Mouse (Mus musculus) brain, embryonic 14.5 days (tissue): Measurements from ENCODE around the gene Stt3b. TPM values are rescaled to one million over a fixed set of nuclear protein-coding genes. Genes with fewer than 3 reads are reported as not detected.

Source experiments
- DNase-seq: peaks from one replicate; pipeline ENCODE4 v3.0.0-alpha.2; 2011; ENCODE audit warnings: low read depth
- CTCF ChIP-seq: fragments of 200-500 bp; IDR thresholded peaks from 2 replicates; pipeline ENCODE4 v1.5.1; 2012; ENCODE audit warnings: inconsistent platforms, mild to moderate bottlenecking, moderate library complexity, borderline replicate concordance; ENCODE audit not compliant: insufficient read depth, insufficient read length; ENCODE audit errors: extremely low read depth
- POLR2A ChIP-seq: fragments of 200-500 bp; IDR thresholded peaks from 2 replicates; pipeline ENCODE4 v1.6.1; 2012; ENCODE audit warnings: mild to moderate bottlenecking, inconsistent platforms, borderline replicate concordance; ENCODE audit not compliant: poor library complexity, insufficient read depth, insufficient read length, severe bottlenecking; ENCODE audit errors: extremely low read depth
- polyA plus RNA-seq: library from polyadenylated mRNA; depleted of rRNA; stranded (reverse); fragments of >200 nt; gene quantifications from 2 replicates; pipeline ENCODE4 v1.2.3, GENCODE M21; 2012

Stt3b gene
- polyA plus RNA-seq, 1 experiment, result 74.2 TPM

DNA sequence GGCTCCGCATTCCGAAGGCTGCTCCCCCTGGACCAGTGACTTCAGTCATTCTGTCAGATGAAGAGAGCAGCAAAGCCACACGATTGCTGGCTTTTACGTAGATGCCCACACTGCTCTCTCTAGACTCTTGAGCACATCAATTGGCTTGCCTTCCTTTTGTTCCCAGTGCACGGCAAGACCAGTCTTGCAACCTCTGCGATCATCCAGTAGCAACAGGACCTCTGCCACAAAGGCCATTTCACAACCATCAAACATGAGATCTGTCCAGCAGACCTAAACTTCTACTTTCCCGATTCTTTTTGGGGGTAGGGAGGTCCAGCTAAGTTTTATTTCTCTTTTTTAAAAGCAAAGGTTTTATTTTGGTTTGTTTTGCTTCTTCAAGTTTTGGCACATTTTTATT is 22.1 kb upstream of the Stt3b start:
- DNase-seq, result no peak
- TF ChIP-seq POLR2A (no peak), CTCF (no peak)

DNA sequence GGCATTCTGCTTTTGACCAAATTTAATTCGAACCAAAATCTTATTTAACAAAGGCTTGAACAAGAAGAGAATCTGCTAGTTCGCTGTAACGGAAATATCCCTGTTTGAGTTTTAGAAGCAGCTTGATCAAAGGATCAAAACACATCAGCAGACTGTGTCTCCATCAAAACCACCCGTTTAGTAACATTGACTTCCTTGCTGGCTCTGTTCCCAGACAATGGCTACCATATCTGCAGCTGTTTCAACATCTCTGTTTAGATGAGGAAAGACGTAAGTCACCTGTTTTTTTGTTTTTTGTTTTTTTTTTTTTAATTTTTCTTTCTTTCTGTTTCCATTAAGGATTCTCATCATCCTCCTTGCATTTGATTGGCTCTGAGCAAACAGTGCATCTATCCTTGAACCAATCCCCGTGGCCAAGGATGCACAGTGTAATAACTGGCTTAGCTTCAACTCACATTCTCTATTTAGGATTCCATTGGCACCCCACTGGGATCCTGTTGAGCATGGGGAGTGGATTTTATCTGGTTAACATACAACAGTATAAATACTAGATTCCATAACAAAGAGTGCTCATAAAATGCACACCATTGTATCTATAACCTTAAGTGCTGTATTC is 20.7 kb upstream of the Stt3b start:
- TF ChIP-seq CTCF (no peak), POLR2A (no peak)
- DNase-seq, result peak; percentile 52

DNA sequence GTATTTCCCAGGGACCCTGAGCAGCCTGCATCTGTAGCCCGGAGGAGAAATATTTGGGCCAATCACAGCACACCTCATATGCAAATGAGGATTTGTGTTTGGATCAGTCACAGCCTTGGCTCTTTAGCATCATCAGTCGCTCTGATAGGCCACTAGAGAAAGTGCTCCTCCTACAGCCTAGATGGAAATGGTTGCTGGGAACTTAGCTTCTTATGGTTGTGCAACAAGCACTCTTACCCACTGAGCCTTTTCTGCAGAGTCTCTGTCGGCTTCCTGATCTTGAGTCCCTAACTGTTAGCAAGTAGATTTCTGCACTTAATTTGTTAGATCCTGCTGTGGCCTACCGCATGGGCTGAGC is 16.3 kb upstream of the Stt3b start:
- TF ChIP-seq CTCF, result no peak
- no peak for DNase-seq

DNA sequence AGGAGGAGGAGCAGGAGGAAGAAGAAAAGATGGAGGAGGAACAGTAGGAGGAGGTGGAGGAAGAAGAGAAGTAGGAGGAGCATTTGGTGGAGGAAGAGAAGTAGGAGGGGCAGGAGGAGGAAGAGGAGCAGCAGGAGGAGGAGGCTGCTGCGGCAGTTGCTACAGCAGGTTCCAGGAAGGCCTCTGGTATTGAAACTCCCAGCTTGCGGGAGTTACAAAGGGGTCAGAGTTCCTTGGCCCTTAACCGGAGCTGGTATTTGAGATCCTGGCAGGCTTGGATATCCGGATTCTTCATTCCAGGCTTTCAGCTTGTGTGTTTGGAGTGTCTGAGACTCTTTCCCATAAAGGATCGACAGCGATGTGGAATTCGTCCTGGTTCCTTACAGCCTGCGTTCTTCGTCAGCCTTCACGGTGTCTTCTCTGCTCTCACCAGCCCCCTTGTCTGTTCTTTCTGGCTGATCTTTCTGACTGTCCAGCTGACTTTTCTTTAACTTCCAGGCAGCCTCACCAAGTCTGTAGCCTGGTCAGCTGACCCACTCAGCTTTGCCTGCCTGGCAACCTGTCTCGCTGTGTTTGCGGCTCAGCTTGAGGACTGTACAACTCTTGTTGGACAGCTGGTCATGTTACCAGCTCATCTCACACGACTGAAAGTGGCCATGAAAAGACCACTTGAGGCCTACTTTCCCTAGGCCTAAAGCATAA is 15.8 kb upstream of the Stt3b start:
- no peak for TF ChIP-seq POLR2A
- TF ChIP-seq CTCF, result no peak
- DNase-seq, result no peak

DNA sequence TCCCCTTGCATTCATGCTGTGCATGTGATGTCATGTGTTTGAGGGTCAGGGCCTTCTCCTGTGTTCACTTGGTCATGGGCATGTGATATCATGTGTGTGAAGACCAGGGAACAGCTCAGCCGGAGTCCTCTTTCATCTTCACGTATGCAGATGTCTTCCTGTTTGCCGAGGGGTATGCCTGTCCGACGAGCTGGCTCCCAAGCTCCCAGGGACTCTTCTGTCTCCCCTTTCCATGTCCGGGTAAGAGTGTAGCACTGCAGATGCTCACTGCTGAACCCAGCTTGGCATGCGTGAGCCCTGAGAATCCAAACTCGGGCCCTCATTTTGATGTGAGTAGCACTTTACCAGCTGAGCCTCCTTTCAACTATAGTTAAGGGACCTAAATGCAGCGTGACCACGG is 13.4 kb upstream of the Stt3b start:
- peak; percentile 47 for DNase-seq
- no peak for TF ChIP-seq POLR2A

DNA sequence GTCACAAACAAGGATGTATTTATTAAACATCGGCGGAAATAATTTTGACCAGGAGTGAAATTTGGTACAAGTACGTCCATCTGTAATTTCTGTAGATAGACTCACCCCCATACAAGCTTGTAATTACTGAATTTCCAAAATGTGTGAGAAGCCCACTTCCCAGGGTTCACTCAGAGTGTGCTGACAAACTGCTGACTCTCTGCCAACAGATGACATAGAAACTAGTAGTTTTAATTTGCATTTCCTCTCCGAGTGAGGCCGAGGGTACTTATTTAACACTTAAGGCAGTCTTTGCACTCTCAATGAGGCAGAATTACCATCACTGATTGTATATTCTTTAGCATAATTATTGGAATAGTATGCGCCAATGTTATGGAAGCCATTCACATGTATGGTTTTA is 12.2 kb upstream of the Stt3b start:
- peak; percentile 77 for DNase-seq

DNA sequence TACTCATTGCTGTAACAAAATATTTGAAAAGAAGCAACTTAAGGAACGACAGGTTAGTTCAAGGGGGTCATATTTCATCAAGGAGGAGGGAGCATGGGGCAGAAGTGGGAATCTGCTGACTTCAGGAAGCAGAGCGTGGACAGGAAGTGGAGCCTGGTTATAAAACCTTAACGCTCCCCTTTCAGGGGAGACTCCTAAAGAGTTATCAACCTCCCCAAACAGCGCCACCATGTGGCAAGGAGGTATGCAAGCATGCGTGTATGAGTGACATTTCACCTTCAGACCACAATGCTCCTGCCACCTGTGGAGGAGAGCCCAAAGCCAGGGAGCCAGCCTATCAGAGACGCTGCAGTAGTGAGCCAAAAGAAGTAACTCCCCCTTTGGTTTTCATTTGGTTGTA is 10.8 kb upstream of the Stt3b start:
- TF ChIP-seq POLR2A (no peak), CTCF (no peak)

More for the DNA sequence above, 12.2 kb upstream of the Stt3b start:
- TF ChIP-seq POLR2A (no peak), CTCF (no peak)

DNA sequence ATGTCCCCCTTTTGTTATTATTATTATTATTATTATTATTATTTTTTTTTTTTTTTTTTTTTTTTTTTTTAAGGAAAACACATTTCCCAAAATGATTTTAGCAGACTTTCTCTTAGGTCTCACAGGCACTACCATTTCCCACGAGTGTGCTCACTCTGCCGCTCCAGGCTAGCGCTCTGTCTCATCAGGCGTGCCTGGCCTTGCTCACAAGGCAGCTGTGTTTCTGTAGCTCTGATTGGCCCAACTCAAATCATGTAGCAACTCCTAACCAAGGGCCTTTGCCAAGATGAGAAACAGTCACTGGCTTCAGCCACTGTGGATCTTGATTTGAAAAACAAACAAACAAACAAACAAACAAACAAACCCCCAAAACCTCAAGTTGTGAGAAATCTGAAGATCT is 9.9 kb upstream of the Stt3b start:
- TF ChIP-seq POLR2A, result no peak
- DNase-seq, result no peak

More for the DNA sequence above, 10.8 kb upstream of the Stt3b start:
- no peak for DNase-seq

DNA sequence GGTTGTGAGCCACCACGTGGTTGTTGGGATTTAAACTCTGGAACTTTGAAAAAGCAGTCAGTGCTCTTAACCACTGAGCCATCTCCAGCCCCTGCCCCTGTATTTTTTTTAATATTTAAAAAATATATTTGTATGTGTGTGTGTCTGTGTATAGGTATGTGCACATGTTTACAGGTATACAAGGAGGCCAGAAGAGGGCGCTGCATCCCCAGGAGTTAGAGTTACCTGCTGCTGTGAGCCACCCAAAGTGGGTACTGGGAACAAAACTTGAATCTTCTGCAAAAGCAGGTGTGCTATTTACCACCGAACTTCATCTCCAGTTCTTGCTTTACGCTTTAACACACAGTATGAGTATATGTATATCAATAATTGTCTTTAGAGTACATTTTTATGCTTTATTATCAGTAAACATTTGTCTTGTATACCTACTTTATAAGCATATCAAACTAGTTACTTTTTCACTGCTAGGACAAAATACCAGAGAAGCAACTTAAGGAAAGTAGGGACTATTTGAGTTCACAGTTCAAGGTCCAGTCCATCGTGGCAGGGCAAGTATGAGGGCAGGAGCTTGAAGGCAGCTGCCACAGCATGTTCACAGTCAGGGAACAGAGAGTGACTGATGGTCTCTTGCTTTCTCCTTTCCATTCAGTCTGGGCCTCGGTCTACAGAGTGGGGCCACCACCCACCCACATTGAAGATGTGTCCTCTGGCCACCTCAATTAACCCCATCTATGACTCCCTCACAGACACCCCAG is 8.6 kb upstream of the Stt3b start:
- TF ChIP-seq POLR2A, result no peak
- no peak for TF ChIP-seq CTCF
- DNase-seq, result no peak

DNA sequence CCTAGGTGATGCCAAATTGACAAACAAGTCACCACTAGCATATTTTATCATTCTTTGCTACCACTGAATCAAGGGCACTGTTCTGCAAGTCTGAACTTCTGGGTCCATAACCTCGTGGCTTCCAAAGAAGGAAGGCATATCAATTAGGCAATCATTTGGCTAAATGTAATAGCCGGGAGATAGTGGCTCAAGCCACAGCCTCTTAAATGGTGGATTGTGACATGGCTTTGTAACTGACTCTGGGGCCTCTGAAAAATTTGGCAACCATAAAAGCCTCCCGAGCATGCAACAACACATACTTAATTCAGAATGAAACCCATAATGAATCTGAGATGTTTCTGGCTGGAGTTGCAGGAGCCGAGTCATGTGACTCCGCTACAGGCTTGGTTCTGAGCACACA is 6.8 kb upstream of the Stt3b start:
- no peak for DNase-seq
- TF ChIP-seq CTCF (no peak), POLR2A (no peak)

DNA sequence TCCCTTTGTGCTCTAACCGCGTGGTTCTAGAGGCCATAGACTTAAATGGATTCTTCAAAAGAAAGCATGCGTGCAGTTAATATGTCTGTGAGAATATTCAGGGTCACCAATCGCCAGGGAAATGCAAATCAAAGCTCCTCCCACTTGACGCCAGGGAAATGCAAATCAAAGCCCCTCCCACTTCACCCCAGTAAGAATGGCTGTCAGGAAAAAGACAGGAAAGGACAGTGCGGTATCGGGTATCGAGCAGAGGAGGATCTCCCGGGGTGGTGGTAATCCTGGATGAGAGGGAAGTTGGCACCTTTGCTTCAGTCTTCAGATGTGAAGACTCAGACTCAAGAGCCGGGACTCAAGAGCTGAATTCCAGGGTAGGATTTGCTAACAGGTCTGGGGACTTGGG is 4.3 kb upstream of the Stt3b start:
- TF ChIP-seq POLR2A, result no peak
- no peak for TF ChIP-seq CTCF
- peak; percentile 71 for DNase-seq

DNA sequence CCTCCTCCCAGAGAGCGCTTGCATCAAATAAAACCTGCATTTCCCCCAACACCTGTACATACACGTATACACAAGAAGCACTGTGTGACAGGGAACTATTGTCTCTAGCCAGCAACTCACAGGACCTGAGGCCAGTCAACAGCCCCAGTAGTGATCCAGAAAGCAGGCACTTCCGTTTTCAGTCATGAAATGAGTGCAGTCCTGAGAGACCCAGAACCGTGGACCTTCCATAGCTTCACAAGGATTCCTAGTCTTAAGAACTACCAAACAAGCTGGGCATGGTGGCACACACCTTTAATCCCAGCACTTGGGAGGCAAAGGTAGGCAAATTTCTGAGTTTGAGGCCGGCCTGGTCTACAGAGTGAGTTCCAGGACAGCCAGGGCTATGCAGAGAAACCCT is 3.6 kb upstream of the Stt3b start:
- TF ChIP-seq POLR2A (no peak), CTCF (no peak)
- DNase-seq, result no peak

DNA sequence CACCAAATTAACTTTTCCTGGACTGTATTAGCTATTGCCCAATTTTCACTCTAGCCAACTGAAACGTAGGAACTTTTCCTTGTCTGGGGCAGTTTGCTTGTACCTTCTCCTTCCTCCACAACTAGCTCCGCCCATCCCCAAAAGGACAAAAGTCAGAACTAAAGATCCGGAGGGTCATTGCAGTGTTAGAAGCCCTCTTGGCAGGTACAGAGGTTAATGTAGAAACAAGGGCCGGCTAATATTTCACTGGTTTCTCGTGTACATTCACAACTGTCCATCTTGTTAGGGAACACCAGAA is 951 bp upstream of the Stt3b start:
- TF ChIP-seq POLR2A (no peak), CTCF (no peak)
- DNase-seq, result no peak

DNA sequence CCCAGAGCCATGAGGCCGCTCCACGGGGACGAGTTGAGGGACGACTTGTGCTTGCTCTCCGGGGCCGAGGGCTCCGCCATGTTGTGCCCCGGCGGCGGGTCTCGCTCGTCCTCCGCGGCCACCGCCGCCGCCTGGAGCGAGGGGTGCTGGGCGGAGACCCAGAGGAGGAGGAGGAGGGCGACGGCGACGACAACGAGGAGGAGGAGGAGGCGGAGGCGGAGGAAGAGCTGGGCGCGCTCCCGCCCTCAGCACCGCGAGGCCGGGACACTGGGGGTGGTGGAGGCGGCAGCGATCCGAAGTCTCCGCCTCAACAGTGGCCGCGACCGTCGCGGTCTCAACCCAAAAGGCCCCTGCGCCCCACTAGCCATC is 260 bp downstream of the Stt3b start:
- TF ChIP-seq CTCF, result no peak
- no peak for TF ChIP-seq POLR2A

More for the DNA sequence above, 260 bp downstream of the Stt3b start:
- no peak for DNase-seq
